Mouse (Mus musculus) 3T3-L1 (cell line): Measurements from ENCODE around the gene Atp2b2.

Experiments used
- DNase-seq: peaks from one replicate; pipeline ENCODE4 v3.0.0-alpha.2; 2015; ENCODE audit warnings: low read depth, low spot score

The Atp2b2 gene

DNA sequence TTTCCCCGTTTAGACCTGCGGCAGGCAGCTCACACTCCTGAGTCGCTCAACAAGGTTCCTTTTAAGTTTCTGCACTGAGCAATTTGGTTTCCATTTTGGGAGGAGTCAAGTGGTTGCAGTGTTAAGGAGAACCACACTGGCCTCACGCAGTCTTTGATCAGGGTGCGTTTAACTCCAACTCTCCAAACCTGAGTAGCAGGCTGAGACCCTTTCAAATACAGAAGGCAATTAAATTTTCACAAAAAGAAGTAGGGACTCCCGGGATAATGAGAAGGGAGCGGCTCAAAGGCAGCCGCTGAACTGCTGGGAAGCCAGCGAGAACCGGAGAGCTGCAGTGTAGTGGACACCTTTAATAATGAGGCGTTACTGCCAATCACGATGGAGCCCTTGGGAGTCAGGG is 100.1 kb downstream of the Atp2b2 start:
- DNase-seq, result no peak

DNA sequence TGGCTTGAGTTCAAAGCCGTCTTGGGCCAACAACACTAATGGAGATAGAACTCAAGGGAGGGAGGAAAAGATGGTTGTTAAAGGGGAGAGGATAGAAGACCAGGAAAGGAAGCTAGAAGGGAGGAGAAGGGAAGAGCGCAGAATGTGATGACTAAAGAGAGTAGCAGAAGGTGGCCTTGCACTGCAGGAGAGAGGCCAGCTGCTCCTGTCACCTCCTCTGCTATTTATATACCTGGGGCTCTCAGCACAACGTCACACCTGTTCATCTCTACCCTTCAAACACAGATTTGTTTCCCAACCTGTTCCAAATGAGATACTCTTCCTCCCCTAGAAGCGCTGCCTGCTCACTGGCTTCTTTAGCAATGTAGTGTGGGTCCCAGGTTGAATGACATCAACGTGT is 101.1 kb downstream of the Atp2b2 start:
- no peak for DNase-seq

DNA sequence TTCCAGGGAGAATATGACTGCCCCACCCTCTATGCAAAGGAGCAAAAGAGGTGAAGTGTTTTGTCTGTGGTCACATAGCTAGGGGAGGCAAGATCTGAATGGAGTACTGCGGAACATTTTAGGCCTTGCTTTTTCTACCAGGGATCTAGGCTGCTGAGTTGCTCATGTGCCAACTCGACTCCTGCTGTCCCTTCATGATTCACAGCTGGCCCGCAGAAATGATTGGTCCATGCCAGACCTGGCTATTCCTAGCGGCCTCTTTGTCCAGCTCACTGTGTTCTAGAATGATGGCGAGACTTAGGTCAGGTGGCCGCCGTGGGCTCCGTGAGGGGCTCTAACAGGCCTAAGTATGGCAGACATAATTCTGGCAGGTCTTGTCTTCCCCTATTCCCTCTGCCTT is 103.0 kb downstream of the Atp2b2 start:
- no peak for DNase-seq

DNA sequence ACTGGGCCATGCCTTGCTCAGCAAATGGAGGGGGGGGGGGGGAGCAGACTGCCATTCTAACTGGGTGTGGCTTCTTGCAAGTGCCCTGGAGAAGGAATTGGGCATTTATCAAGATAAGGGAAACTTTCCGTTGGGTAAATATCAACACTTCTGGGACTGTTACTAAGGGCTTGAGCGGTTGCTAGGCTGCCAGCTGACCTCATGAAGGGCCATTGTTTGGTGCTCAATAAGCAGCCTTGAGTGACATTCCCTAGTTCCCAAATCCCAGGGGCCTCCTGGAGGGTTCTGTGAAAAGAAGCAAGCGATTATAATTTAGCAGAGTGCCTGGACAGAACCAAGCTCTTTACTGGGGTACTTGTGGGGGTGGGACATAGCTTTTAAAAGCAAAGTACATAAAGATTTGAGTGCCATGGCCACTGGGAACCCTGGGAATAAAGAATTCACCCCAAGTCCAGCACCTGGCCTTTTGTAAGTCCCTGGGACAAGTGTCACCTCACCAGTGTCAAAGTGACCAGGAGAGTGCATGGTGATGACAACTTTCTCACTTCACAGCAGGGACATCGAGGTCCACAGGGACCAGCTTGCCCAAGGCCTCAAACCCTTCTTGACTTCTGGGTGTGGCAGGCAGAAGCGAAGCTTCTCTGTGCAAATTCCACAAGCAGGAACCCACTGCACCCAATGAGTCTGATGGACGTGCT is 105.5 kb downstream of the Atp2b2 start:
- DNase-seq, result no peak

DNA sequence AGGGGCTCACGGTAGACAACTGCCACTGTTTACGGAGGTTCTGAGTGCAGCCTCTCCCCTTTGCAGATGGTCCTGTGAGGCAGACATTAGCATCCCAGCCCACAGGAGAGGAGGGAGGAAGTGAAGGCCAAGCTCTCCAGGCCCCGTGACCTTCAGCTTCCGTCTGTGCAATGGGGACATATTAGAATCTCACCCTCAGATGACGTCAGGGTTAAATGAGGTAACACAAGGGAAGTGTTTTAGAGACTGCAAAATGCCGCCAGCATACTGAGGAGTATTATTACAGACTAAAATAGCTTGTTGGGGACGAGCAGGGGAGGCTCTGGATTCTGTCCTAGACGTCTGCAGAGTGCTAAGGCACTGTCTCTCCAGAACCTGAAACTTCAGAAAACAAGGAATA is 106.3 kb downstream of the Atp2b2 start:
- no peak for DNase-seq

DNA sequence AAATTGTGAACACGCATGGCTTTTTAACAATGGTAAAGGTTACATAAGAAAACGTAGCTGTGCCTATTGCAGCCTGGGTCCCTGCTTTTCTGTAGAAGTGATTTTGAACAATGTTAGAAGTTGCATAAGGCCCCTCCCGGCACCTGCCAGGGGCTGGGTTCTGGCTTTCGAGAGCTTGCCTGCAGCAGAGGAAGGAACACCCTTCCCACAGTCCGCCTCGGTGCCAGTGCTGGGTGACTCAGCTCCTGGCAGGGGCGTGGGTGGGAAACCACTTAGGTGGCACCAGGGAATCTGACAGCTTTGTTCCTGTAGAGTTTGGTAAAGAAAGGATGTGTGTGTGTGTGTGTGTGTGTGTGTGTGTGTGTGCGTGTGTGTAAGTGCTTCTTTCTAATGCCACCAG is 107.7 kb downstream of the Atp2b2 start:
- DNase-seq, result no peak

DNA sequence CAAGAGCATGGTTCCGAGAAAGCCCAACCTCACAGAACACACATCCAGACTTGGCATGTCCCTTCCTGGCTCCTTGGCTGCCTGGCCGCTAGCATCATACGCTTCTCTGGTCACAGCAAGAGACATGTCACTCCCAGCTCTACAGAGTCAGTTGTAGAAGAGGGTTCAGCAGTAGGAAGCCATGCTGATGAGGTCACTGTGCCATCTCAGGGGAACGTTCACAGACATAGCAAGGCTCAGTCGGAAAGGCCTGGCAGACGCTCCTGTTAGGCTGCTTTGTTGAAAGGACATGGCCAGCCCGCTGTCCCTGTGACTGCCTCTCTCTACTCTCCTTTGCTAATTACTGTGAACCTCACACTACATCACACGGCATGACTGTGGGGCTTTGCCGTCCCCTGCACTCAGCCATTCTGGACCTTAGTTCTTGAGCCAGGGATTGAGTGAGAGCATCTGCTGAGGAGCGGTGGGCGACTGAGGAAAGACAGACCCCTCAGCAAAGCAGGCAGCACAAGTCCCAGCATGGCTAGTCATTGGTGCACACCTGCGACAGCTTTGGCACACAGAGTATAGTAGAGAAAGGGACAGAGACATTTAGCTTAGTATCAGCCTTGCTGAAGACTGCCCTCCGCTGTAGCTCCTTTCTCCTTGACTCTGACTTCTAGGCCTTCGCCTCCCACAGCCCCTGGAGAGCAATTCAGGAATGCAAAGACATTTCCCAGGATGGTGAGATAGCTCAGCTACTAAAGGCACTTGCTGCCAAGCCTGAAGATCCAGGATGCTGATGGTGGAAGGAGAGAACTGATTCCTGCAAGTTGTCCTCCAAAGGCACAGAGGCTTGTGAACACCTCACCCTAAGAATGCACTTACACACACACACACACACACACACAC is 108.9 kb downstream of the Atp2b2 start:
- no peak for DNase-seq

DNA sequence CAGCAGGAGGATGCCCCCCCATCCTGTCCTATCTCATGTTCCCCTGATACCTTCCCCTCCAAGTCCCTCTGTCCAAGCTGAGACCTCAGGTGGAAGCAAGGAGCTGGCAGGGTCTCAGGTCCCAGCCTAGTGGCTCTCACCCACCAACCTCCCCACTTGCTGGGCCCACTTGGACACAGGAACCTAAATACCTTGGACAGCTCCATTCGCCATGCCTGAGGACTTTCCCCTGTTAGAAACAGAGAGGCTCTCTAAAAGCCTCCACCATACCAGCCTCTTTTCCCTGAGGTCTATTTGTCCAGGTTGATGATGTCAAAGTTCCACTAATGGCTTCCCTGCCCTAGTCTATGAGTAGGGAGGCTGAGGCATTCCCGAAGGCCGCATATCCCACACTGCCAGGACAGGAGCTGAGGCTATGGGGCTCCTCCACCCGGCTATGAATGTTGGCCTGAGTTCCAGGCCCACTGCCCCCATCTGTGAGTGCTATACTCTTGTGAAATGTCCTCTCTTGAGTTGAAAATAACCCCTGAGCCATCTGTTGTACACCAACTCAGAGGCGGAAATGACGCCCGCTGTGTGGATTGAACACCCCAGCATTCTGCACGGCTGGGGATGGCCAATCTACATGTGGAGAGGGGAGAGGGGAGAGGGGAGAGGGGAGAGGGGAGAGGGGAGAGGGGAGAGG is 113.1 kb downstream of the Atp2b2 start:
- peak; percentile 21 for DNase-seq

DNA sequence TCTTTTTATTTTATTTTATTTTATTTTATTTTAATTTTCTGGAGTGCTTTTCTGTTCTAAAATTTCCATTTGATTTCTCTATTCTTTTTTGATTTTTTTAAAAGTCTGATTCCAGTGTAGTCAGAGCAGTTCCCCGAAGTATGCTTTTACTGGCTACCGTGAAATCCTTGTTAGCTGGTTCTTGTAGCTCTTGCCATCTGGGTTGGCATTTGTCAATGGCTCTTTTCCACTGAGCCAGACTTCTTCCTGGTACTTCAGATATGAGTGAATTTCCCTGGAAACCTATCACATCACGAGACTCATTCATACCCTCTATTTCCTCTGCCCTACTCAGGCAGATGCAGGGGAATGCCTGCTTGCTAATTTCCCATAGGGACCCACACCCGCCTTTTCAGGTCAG is 119.2 kb downstream of the Atp2b2 start:
- DNase-seq, result no peak

DNA sequence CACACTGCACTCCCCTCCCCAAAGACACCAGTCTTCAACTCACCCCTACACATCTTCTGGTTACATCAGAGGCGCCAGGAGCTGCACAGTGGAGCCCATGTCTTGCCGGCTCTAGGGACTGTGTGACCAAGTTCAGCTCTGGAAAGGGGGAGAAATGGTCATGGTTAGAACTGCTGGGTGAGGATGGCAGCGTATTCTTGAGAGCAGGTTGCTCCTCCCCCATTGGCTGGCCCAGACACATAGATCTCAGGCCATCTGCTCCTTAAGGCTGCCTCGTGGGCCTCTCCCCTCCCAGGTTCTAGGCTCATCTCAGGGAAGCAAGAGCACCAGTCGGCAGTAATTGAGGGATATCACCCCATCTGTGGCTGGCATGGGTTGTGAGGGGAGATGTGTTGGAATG is 121.9 kb downstream of the Atp2b2 start:
- no peak for DNase-seq

DNA sequence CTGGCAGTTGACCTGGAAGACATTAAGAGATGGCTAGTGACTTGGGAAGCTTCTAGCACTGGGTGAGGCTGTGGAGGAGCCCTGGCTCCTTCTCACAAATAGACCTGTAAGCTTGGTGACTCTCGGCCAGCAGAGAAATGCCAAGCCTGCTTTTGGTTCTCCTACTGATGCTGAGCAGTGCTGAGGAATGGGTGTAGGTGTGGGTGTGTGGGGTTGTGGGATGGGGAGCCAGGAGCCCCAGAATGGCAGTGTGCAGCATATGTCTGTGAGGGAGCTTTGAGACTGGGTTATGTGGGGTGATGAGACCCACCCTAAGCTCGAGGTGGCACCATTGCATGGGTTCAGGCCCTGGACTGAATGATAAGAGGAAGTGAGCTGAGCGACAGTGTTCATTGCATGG is 129.7 kb downstream of the Atp2b2 start:
- no peak for DNase-seq

DNA sequence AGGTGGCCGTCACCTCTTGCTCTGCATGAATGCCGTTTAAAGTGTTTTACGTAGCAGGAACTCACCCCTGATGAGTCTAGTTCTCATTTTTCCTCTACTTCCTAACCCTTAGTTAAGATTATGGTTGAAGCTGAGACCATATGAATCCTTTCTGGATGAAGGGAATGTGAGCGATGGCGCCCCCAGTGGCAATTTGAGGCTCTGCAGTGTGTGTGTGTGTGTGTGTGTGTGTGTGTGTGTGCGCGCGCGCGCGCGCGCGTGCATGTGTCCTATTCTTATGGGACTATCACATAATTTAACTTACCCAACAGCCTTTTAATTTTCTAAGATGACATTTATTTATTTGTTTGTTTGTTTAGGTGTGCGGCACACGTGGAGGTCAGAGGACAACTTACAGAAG is 131.3 kb downstream of the Atp2b2 start:
- no peak for DNase-seq

DNA sequence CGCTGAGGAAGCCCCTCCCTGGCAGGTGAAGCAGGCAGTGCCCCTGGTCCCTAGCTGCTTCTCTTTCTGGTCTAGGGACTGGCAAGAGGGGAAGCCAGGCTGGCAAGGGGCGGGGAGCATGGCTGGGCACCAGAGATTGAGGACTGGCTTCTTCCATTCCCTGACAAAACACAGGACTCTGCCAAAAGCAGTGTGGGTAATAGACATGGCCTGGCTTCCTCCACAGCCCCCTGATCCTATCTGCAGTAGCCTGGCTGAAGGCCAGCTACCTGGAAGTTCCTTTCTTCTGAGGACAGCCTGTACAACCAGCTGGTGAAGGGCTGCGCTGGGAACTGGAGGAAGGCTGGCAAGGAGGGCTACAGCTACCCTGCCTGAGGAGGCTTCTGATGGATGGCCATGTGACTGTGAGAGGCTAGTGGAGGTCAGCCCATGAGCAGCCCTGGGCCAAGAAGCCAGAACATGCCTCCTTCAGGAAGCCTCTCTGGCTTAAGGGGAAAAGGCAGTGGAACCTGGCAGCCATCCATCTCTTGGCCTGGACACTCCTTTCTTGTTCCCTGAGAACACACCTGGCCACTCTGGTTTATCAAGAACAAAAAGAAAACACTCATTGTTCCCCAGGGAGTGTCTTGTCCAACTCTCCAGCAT is 131.9 kb downstream of the Atp2b2 start:
- no peak for DNase-seq

DNA sequence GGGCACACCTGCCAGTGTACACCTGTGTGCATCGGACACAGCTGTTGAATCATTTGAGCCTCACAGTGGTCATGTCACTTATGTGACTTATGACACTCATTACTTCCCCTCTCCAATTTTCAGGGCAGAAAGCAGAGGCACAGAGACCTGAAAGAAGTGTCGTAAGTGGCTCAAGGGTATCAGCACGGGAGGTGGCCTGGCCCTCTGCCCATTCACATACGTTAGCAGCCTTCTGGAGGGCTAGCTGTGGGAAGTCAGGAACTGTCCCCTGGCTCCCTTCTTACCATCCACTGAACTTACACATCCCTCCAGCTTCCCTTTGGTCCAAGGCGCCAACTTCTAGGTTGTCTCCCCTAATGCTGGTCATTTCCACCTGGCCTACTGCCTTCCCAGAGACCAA is 132.6 kb downstream of the Atp2b2 start:
- DNase-seq, result no peak

DNA sequence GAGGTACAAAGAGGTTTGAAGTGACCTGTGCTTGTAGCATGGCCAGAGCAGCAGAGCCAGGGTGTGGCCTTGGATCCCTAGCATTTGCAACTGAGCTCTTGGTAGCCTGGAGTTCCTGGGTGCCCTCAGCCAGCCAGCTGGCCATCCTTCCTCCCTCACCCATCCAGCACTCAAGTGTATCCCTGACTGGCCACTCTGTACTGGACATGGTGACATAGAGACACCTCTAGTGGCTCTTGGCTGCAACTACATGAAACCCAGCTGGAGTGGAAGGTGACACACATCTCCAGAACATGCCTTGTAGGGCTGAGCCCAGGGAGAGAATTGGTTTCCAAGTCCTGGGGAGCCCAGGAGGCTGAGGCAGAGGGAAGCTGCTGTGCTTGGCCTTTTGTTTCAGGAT is 134.3 kb downstream of the Atp2b2 start:
- peak; percentile 9 for DNase-seq

DNA sequence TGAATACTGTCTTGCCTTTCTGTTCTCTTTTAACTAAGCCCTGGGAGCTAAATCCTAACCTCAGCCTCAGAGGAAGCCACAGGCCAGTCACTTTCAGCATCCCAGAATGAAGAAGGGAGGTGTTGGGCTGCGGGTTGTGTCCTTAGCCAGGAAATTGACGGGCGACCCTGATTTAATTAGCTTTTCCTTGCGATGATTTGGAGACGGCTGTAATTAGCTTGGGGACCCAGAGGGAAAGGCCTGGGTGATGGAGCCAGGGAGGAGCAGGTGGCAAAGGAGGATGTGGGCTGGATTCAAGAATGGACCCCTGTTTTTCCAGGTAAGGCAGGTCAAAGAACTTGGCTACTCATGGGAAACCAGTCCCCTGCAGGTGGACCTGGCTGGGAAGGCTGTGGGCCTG is 138.0 kb downstream of the Atp2b2 start:
- no peak for DNase-seq

DNA sequence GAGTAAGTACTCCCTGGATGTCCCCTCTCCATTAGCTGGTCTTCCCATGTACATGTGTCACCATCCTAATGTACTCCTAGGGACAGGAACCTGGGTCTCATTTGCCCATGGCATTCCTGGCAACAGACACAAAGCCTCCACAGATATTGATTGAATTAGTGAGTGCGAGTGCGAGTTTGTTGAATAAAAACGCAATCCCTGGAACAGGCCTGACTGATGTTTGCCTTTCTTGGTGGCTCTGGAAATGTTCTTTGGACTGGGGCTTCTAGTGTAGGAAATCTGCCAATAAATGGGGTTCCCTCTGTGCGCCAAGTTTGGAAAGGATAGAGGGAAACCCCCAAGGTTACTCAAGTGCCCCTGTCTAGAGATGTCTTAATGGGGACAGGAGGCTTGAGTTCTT is 146.4 kb downstream of the Atp2b2 start:
- DNase-seq, result no peak

DNA sequence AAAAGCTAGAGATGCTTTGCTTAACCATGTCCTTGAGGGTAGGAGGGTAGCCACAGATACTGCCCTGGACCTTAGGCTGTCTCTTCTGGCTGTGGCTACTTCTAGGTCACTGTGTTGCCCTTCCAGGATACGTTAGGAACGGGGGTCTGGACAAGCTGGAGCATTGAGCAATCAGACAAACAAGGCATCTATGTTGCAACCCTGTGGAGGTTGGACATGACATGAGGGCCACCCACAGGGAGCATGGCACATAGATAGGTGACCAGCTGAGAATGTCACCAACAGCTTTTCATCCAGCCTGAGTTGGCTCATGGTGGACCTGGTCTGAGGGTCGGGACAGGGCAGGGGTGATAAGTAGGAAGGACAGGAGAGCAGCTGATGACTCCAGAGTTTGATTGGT is 148.4 kb downstream of the Atp2b2 start:
- DNase-seq, result no peak

DNA sequence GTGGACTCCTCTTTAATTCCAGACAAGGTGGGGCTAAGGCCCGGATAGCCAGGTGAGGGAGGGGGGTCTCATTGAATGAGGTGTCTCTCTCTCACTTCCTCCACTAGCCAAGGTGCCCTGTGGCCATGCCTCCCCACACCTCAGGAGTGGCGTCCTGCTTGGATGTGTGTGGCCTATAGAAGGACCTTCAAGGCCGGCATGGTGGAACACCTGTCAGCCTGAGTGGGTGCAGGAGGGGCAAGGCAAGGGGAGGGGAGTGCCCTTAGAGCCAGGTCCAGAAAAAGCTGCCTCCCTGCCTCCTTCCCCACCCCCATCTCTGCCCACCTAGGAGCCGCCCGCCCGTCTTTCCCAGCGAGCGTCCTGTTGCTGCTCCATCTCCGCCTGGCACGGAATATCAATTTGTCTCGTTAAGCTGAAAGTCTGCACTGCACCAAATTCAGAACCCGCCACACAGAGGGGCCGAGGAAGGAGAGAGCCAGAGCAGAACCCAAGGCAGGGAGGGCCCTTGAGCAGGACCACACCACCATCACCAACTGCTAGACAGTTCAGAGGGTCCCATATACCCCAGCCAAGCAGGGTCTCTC is 150.2 kb downstream of the Atp2b2 start:
- no peak for DNase-seq

DNA sequence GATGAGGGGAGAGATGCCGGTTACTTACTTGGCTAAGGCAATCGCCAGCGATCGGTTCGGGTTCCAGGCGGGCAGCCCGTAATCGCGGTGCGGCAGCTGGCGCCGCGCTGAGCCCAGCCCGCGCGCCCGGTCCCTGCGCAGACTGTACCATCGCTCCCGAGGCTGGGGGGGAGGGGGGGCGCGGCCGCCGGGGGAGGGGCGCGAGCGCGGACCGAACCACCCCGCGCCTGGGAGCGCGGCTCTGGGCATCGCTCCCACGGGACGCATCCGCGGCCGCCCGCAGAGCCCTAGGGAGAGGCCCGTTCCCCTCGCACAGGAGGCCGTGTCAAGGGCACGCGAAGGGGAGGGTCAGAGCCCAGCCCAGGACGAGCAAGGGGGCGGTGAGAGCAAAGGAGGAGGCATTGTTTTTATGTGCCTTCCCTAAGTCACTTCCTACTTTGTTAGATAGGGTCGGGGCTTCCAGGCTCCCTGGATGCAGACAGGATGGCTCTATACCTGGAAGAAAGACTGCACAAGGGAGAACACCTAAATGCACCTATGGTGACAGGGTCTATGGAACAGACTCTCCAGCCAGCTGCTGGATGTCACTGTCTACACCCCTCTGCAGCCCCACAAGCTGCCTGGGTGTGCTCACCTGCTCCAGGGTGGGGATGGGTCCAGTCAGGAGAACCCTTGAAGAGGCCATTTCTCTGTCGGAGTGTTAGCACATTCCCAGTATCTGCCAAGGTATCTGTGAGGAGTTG is 151.0 kb downstream of the Atp2b2 start:
- DNase-seq, result no peak

DNA sequence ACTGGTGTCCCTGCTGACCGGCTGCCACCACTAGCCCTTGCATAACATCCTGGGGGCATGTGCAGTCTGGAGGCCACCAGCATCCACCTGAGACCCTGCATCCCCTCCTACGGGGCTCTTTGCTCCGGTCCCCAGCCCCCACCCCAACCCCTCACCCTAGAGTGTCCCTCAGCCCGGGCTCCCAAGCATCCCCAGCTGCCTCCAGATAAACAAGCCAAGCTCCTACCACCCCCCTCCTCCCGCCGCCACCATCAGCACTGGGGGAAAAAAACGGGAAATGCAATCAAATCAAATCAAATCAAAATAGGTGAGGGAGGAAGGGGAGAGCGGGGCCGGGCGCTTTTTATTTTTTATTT is 151.6 kb downstream of the Atp2b2 start:
- no peak for DNase-seq
